Mouse (Mus musculus): ENCODE data around the gene Slc2a13.

Gene Slc2a13

DNA sequence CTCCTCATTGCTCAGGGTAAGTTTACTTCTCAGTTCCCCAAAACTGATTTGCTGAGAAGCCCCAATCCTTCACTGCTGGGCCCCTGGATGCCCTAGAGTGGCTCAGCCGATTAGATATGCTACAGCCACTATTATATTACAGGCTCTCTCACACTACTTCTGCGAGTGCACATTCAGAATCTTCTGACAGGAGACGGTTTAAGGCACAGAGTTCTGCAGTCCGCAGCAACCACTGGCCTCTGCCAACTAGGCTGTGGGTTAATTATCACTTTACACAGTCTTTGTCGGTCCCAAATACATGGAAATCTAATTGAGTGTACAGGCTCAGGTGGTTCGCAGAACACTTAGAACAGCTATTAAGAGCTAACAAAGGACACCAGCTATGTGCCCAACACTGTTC lies 69.8 kb downstream of the Slc2a13 start:
- intact Hi-C loops (cut with DNase I): no loop called here

GRCm38 (mm10) chr15:91502661-91503060 lies 70.4 kb downstream of the Slc2a13 start:
- intact Hi-C loops (cut with DNase I): no loop called here

GRCm38 (mm10) chr15:91502235-91502634 lies 70.8 kb downstream of the Slc2a13 start:
- intact Hi-C loops (cut with DNase I): no loop called here

- intact Hi-C loops (cut with DNase I): no loop called here
These were observed 78.0 kb downstream of the Slc2a13 start for GRCm38 (mm10) chr15:91495014-91495413.

GRCm38 (mm10) chr15:91479924-91480615 lies 93.0 kb downstream of the Slc2a13 start:
- intact Hi-C loops (cut with DNase I): loop anchor here (5.0 to 10.0 kb wide), 2 partner anchors 175 to 272 kb away; no protein-coding TSS in a partner anchor

DNA sequence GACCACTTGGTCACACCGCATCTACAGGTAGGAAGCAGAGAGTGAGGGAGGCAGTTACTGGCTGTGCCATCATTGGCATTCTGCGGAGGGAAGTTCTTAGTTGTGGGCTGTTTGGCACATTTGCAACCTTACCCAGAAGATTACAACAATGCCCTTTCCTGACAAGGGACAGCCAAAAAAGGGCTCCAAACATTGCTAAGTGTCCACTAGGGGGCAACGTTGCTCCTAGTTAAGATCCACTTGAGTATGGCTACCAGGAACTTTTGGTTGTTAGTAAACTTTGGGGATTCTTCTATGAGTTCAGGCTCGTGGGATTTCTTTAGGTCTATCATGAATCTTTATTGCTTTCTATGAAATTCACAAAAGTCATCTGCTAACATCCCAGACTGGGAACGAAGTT lies 95.3 kb downstream of the Slc2a13 start:
- intact Hi-C loops (cut with DNase I): loop anchor here (2.0 to 10.0 kb wide), 3 partner anchors 97 to 275 kb away; no protein-coding TSS in a partner anchor

DNA sequence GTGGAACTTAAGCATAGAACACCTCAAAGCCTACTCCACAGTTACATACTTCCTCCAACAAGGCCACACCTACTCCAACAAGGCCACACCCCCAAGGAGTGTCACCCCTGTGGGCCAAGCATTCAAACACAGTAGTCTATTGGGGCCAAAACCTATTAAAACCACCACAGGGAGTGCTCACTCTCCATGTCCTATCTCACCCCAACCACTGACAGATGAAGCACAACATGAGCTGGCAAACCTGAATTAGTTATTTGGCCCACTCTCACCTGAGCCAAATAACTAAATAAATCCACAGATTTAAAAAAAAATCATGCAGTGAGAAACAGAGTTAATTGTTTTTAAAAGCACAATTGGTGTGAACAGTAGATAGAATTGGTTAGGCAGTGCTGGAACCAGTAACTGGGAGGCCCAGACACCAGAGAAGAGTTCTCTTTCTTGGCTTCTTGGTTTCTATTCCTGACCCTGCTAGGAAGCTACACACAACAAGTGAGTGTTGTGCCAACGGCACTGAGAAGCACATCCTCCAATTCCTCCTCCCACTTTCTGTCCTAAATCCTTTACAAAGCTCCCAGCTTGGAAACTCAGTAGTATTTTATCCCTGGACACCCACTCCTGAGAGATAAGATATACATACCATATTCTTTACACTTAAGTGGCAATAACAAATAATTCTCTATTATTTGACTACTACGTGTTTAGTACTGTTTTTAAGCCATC lies 99.2 kb downstream of the Slc2a13 start:
- intact Hi-C loops (cut with DNase I): loop anchor here (10.0 kb wide), 1 partner anchor 169 kb away; no protein-coding TSS in a partner anchor

GRCm38 (mm10) chr15:91465331-91465730 lies 107.7 kb downstream of the Slc2a13 start:
- intact Hi-C loops (cut with DNase I): no loop called here

- intact Hi-C loops (cut with DNase I): no loop called here
These were observed 109.1 kb downstream of the Slc2a13 start for GRCm38 (mm10) chr15:91463857-91464435.

DNA sequence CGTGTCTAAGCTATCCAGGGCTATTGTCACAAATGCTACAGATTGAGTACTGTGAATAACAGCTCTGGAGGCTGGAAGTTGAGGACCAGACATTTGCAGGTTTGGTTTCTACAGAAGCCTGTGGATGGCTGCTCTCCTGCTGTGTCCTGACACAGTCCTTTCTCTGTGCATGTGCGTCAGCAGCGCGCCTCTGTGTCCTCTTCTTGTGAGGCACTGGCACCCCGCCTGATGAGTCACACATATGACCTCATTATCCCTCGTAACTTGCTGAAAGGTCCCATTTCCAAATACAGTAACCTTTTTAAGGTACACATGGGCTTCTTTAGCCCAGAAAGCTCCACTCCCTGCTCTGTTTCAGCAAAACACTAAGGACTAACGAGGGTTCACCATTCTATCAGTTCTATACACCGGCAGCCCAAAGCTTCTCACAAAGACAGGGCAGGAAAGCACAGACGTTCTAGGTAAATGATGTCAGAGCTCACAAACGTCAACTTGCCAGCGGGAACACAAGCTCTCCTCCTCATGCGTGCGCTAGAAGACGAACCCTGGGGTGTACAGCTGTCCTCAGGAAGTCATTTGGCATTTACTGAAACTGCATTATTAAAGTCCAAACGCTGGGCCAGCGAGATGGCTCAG lies 109.9 kb downstream of the Slc2a13 start:
- intact Hi-C loops (cut with DNase I): no loop called here

- intact Hi-C loops (cut with DNase I): no loop called here
These were observed 111.1 kb downstream of the Slc2a13 start for GRCm38 (mm10) chr15:91461940-91462339.

DNA sequence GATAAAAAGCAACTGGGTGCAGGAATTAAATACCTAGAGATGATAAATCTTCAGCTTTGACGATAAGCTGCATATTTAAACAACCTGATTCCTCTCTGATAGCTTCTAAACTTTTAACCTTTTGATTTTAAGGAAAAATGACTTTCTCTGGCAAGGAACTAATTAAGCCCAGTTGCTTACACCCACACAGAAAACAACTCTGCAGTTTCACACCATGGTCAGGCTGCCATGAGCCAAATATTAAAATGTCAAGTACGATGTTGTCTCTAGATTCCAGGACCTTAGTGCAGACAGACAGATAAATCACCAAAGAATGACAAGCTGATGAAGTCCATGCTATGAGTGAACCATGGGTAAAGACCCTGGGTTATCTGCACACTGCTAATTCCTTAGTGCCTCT lies 115.9 kb downstream of the Slc2a13 start:
- intact Hi-C loops (cut with DNase I): no loop called here

DNA sequence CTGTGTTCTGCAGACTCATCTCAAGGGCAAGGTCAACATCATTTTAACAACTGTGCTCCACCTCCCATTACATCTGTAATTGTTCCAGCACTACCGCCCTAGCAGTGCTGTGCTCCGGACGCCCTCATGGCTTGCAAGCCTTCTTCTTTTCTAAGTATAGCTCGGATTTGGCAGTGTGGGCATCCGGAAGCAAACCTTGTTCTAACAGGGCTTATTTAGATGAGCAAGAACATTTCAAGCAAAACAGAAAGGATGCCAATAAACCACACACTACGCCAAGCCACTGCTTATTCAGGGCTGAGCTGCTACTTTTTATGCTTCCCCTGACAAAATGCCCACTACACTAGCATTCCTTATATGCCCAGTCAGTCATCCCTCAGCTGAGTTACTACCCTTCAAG lies 127.7 kb downstream of the Slc2a13 start:
- intact Hi-C loops (cut with DNase I): no loop called here

DNA sequence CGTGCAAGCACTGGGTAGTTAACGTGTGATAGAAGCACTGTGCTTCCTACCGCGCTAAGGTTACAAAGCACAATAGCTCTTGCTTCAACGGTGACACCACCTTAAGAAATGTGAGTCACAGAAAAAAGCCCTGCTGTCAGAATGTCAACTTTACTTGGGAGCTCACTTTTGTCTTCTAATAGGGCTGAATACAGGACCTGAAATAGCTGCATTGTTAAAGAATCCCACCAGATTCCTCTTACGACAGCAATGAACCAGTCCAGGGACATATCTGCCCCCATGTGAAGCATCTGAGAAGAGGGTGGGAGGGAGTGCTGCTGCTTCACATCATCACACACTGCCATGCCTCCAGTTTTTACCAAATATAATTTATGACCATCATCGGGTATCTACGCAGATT lies 129.6 kb downstream of the Slc2a13 start:
- intact Hi-C loops (cut with DNase I): no loop called here

GRCm38 (mm10) chr15:91439883-91440282 lies 133.2 kb downstream of the Slc2a13 start:
- intact Hi-C loops (cut with DNase I): no loop called here

- intact Hi-C loops (cut with DNase I): no loop called here
These were observed 147.6 kb downstream of the Slc2a13 start for GRCm38 (mm10) chr15:91425426-91425825.

GRCm38 (mm10) chr15:91406979-91407378 lies 166.1 kb downstream of the Slc2a13 start:
- intact Hi-C loops (cut with DNase I): no loop called here

DNA sequence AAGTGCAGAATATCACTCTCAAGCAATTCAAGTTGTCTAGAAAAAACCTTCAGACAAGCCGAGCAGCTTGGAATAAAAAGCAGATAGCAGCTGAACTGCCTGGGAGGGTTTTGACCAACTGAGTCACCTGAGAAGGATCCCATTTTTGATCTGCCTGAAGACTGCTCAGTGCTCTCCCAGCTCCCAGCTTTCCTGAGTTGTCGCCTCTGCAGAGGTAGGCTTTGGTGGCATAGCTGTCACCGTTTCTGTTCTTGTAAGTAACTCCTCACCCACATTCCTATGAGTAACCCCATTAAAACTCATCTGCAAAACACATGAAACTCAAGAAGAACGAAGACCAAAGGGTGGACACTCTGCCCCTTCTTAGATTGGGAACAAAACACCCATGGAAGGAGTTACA lies 177.9 kb downstream of the Slc2a13 start:
- intact Hi-C loops (cut with DNase I): no loop called here

GRCm38 (mm10) chr15:91383694-91384093 lies 189.4 kb downstream of the Slc2a13 start:
- intact Hi-C loops (cut with DNase I): no loop called here

GRCm38 (mm10) chr15:91382606-91383005 lies 190.5 kb downstream of the Slc2a13 start:
- intact Hi-C loops (cut with DNase I): no loop called here

DNA sequence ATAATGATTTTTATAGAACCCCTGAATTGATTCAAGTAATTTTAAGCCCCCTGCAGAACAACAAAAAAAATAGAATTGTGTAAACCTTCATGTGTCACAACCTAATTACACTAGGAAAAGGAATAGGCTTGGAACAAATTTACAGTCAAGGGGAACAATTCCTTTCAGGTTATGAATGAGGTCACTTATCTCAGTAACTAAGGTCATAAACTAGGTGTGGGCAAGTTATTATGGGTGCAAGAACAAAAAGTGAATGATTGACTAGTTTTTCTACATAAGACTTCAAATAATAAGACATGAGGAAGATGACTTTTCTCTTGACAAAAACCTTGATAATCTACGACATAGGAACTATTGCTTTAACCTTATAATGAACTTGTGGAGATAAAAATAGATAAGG lies 191.2 kb downstream of the Slc2a13 start:
- intact Hi-C loops (cut with DNase I): no loop called here
